In the genomic region with DNA sequence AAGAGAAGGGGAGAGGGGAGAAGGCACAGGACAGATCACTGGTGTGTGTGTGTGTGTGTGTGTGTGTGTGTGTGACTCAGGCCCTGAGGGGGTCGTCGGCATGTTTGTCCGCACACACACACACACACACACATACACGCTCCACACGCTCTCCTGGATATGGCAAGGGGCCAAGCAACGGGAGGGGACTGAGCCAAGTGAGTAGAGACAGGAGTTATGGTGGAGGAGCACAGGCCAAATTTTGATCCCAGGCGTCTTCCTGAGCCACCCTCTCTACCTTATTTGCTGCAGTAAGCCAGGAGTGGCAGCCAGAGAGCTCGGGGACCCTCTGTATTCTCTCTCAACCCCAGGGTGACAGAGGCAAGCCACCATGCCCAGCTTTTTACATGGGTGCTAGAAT, we compare ENCODE assay signal across 12 mouse cellular contexts. TPM values are rescaled to one million over a fixed set of nuclear protein-coding genes. Genes with fewer than 3 reads are reported as not detected.
DNase-seq lines count a peak whose midpoint lies in the region; ATAC-seq and TF ChIP-seq lines count a peak whose summit lies in the region.
"Had no signal": no experiment of that assay in that cellular context is flagged by ENCODE, and none has a peak within 500 bp of the region (broad histone marks: within the 10 kb centered on the region; RNA-seq: fewer than 3 reads in every experiment).

No protein-coding gene starts in this region.

- no peaks in the 10 kb centered on the region for H3K9me3 ChIP-seq in forebrain, embryonic 14.5 days (replicated peaks; ENCODE audit: control insufficient read depth, low read length)
- no peaks in the 10 kb centered on the region for H3K9me3 ChIP-seq in forebrain, embryonic 12.5 days
- H3K9me3 ChIP-seq in liver, embryonic 11.5 days (ENCODE audit: control insufficient read depth, low read length), result no peaks in the 10 kb centered on the region
- no peaks in the 10 kb centered on the region for H3K9me3 ChIP-seq in heart, postnatal 0 days (replicated peaks; ENCODE audit: control insufficient read depth, low read length)
- H3K9me3 ChIP-seq: liver, embryonic 15.5 days had no signal

- H3K4me3 ChIP-seq in forebrain, embryonic 14.5 days (ENCODE audit: low read depth, low read length), result no peak overlapping the region
- H3K4me3 ChIP-seq in forebrain, embryonic 12.5 days (replicated peaks), result no peak overlapping the region
- no peak overlapping the region; the same call in 1 of the 2 replicates for H3K4me3 ChIP-seq in liver, adult 2 months (ENCODE audit: insufficient read depth, low read depth, low read length)
- no peak overlapping the region for H3K4me3 ChIP-seq in liver, embryonic 11.5 days (ENCODE audit: low read depth, low read length)
- peak overlapping the region; percentile 29 for H3K4me3 ChIP-seq in heart, postnatal 0 days (ENCODE audit: low read depth, low read length)
- H3K4me3 ChIP-seq: liver, embryonic 15.5 days had no signal

- no peak overlapping the region for H3K4me2 ChIP-seq in forebrain, embryonic 14.5 days (ENCODE audit: low read length)
- H3K4me2 ChIP-seq in forebrain, embryonic 12.5 days, result no peak overlapping the region
- H3K4me2 ChIP-seq in liver, embryonic 11.5 days, result no peak overlapping the region
- peak overlapping the region; percentile 49 for H3K4me2 ChIP-seq in heart, postnatal 0 days (ENCODE audit: low read depth, low read length)
- H3K4me2 ChIP-seq: liver, embryonic 15.5 days had no signal

- peak; percentile 30 for DNase-seq in forebrain, embryonic 14.5 days (ENCODE audit: low spot score)
- DNase-seq in liver, adult 2 months (ENCODE audit: extremely low read depth, low read depth, low spot score), result peak; percentile 51
- no peak for DNase-seq in liver, embryonic 11.5 days (ENCODE audit: low spot score)
- DNase-seq in heart, postnatal 0 days (ENCODE audit: low spot score), result peak; percentile 25
- DNase-seq in lung, postnatal 14 days, result peak; percentile 47
- no peak for DNase-seq in urinary bladder, postnatal 10 days (ENCODE audit: low spot score)
- DNase-seq in yolk sac, embryonic 10.5 days (ENCODE audit: low spot score), result no peak
- DNase-seq: thymus, adult 18-20 months had no signal

- H3K4me1 ChIP-seq in forebrain, embryonic 14.5 days (ENCODE audit: control insufficient read depth, insufficient read depth, low read length), result no peaks in the 10 kb centered on the region
- H3K4me1 ChIP-seq in forebrain, embryonic 12.5 days, result 0 out of 2 replicates have a peak, but pooled peaks cover 2% of the 10 kb centered on the region
- H3K4me1 ChIP-seq in liver, adult 2 months (ENCODE audit: control insufficient read depth, insufficient read depth, low read length), result peaks cover 57% of the 10 kb centered on the region
- H3K4me1 ChIP-seq in liver, embryonic 11.5 days (replicated peaks; ENCODE audit: control insufficient read depth, insufficient read depth, low read length), result peaks cover 53% of the 10 kb centered on the region
- peaks cover 37% of the 10 kb centered on the region for H3K4me1 ChIP-seq in heart, postnatal 0 days (ENCODE audit: control insufficient read depth, insufficient read depth)

- no peak overlapping the region for H3K27ac ChIP-seq in forebrain, embryonic 14.5 days (ENCODE audit: low read depth, low read length)
- no peak overlapping the region for H3K27ac ChIP-seq in forebrain, embryonic 12.5 days
- peak overlapping the region; percentile 58 for H3K27ac ChIP-seq in liver, adult 2 months (replicated peaks; ENCODE audit: insufficient read depth, low read depth, low read length)
- no peak overlapping the region for H3K27ac ChIP-seq in liver, embryonic 11.5 days (ENCODE audit: low read depth, low read length)
- peak overlapping the region; percentile 76; the same call in 1 of the 2 replicates for H3K27ac ChIP-seq in heart, postnatal 0 days (ENCODE audit: low read depth)
- H3K27ac ChIP-seq: liver, embryonic 15.5 days had no signal

- no peaks in the 10 kb centered on the region for H3K36me3 ChIP-seq in forebrain, embryonic 14.5 days (ENCODE audit: control insufficient read depth, insufficient read depth, low read length)
- no peaks in the 10 kb centered on the region for H3K36me3 ChIP-seq in forebrain, embryonic 12.5 days (replicated peaks)
- H3K36me3 ChIP-seq in liver, adult 2 months (ENCODE audit: control insufficient read depth, insufficient read depth, low read length), result no peaks in the 10 kb centered on the region
- no peaks in the 10 kb centered on the region; the same call in 1 of the 2 replicates for H3K36me3 ChIP-seq in liver, embryonic 11.5 days (ENCODE audit: control insufficient read depth, insufficient read depth, low read length)
- no peaks in the 10 kb centered on the region for H3K36me3 ChIP-seq in heart, postnatal 0 days (replicated peaks; ENCODE audit: control insufficient read depth, insufficient read depth, low read length)

- no peak for TF ChIP-seq POLR2A in liver, adult 2 months (IDR thresholded peaks at IDR 0.05; ENCODE audit: extremely low read depth, insufficient read depth, low read length)

- peaks cover 50% of the 10 kb centered on the region for H3K79me2 ChIP-seq in liver, adult 2 months (ENCODE audit: control insufficient read depth, insufficient read depth, low read length)

- H3K9ac ChIP-seq in forebrain, embryonic 14.5 days (ENCODE audit: low read length), result no peak overlapping the region
- no peak overlapping the region for H3K9ac ChIP-seq in forebrain, embryonic 12.5 days
- peak overlapping the region; percentile 29 for H3K9ac ChIP-seq in liver, adult 2 months (ENCODE audit: low read depth, low read length)
- no peak overlapping the region for H3K9ac ChIP-seq in liver, embryonic 11.5 days (ENCODE audit: low read depth, low read length)
- no peak overlapping the region for H3K9ac ChIP-seq in heart, postnatal 0 days (replicated peaks; ENCODE audit: low read depth, low read length)
- H3K9ac ChIP-seq: liver, embryonic 15.5 days had no signal

- ATAC-seq in forebrain, embryonic 14.5 days, result no peak
- no peak for ATAC-seq in forebrain, embryonic 12.5 days (ENCODE audit: low FRiP score)
- no peak for ATAC-seq in liver, embryonic 11.5 days (replicated peaks; ENCODE audit: low FRiP score)
- ATAC-seq in heart, postnatal 0 days (ENCODE audit: insufficient read depth, low read depth), result no peak
- ATAC-seq: intestine, postnatal 0 days had no signal

- TF ChIP-seq EP300 in heart, postnatal 0 days (IDR thresholded peaks at IDR 0.05; ENCODE audit: low read depth), result no peak

- H3K27me3 ChIP-seq in forebrain, embryonic 14.5 days (replicated peaks; ENCODE audit: control insufficient read depth, insufficient read depth, low read length), result no peaks in the 10 kb centered on the region
- H3K27me3 ChIP-seq in forebrain, embryonic 12.5 days, result no peaks in the 10 kb centered on the region
- H3K27me3 ChIP-seq in liver, adult 2 months (ENCODE audit: control insufficient read depth, insufficient read depth, low read length), result no peaks in the 10 kb centered on the region
- no peaks in the 10 kb centered on the region for H3K27me3 ChIP-seq in liver, embryonic 11.5 days (replicated peaks; ENCODE audit: control insufficient read depth, insufficient read depth, low read length)
- no peaks in the 10 kb centered on the region for H3K27me3 ChIP-seq in heart, postnatal 0 days (ENCODE audit: control insufficient read depth, insufficient read depth, low read length)
- H3K27me3 ChIP-seq: liver, embryonic 15.5 days had no signal

- TF ChIP-seq CTCF in liver, adult 2 months (IDR thresholded peaks at IDR 0.05; ENCODE audit: low read depth, low read length), result no peak
- no peak for TF ChIP-seq CTCF in heart, postnatal 0 days (IDR thresholded peaks at IDR 0.05; ENCODE audit: low read depth)

- WGBS in forebrain, embryonic 14.5 days, result 46% methylated on average over 8 of the region's 8 CpGs
- WGBS in forebrain, embryonic 12.5 days, result 70% methylated on average over 7 of the region's 8 CpGs
- WGBS in liver, adult 2 months, result 11% methylated on average over 8 of the region's 8 CpGs
- WGBS in liver, embryonic 11.5 days, result 83% methylated on average over 8 of the region's 8 CpGs
- 15% methylated on average over 8 of the region's 8 CpGs for whole genome bisulfite sequencing in heart, postnatal 0 days

RNA-seq across cellular contexts. Expression of a gene that starts 12.7 kb away (rescaled TPM):
- 29.5 and 30.6 TPM in 2 replicates for polyA plus RNA-seq in forebrain, embryonic 14.5 days (2014; fragmentation: Nextera tagmentation; extraction: Ambion mirVana)
- polyA plus RNA-seq in forebrain, embryonic 12.5 days (2016; fragmentation: Nextera tagmentation; extraction: Ambion mirVana), result 27.1 and 28.6 TPM in 2 replicates
- 27.7 and 38.9 TPM in 2 replicates for total RNA-seq in liver, adult 2 months (2014; rRNA removed)
- polyA plus RNA-seq in liver, adult 2 months (2012; rRNA removed), result 30.2 and 35.7 TPM in 2 replicates
- polyA plus RNA-seq in liver, embryonic 11.5 days (2014; fragmentation: Nextera tagmentation; extraction: Ambion mirVana), result 66.0 and 66.7 TPM in 2 replicates
- 86.1 and 96.0 TPM in 2 replicates for total RNA-seq in heart, postnatal 0 days (2014; rRNA removed; ENCODE audit: low replicate concordance)
- polyA plus RNA-seq in heart, postnatal 0 days (2015; fragmentation: Nextera tagmentation; extraction: Ambion mirVana), result 42.9 and 43.8 TPM in 2 replicates

RNA-seq across cellular contexts. Expression of a gene that starts 33.6 kb away (rescaled TPM):
- 2.5 and 4.6 TPM in 2 replicates for polyA plus RNA-seq in forebrain, embryonic 14.5 days (2014; fragmentation: Nextera tagmentation; extraction: Ambion mirVana)
- 1.2 and 1.3 TPM in 2 replicates for polyA plus RNA-seq in forebrain, embryonic 12.5 days (2016; fragmentation: Nextera tagmentation; extraction: Ambion mirVana)
- total RNA-seq in liver, adult 2 months (2014; rRNA removed), result not detected in 2 replicates
- polyA plus RNA-seq in liver, adult 2 months (2012; rRNA removed), result not detected in 2 replicates
- 0.31 and 0.45 TPM in 2 replicates for polyA plus RNA-seq in liver, embryonic 11.5 days (2014; fragmentation: Nextera tagmentation; extraction: Ambion mirVana)
- not detected in 2 replicates for total RNA-seq in heart, postnatal 0 days (2014; rRNA removed; ENCODE audit: low replicate concordance)
- 0.26 and 0.54 TPM in 2 replicates for polyA plus RNA-seq in heart, postnatal 0 days (2015; fragmentation: Nextera tagmentation; extraction: Ambion mirVana)
- total RNA-seq: common myeloid progenitor, adult 5-6 weeks had no signal

RNA-seq across cellular contexts. Expression of a gene that starts 36.9 kb away (rescaled TPM):
- polyA plus RNA-seq in forebrain, embryonic 14.5 days (2014; fragmentation: Nextera tagmentation; extraction: Ambion mirVana), result 1.4 and 2.2 TPM in 2 replicates
- 1.2 and 1.4 TPM in 2 replicates for polyA plus RNA-seq in forebrain, embryonic 12.5 days (2016; fragmentation: Nextera tagmentation; extraction: Ambion mirVana)
- total RNA-seq in liver, adult 2 months (2014; rRNA removed), result 0.27 and 0.37 TPM in 2 replicates
- 0.17 and 0.52 TPM in 2 replicates for polyA plus RNA-seq in liver, adult 2 months (2012; rRNA removed)
- 0.84 and 1.3 TPM in 2 replicates for polyA plus RNA-seq in liver, embryonic 11.5 days (2014; fragmentation: Nextera tagmentation; extraction: Ambion mirVana)
- total RNA-seq in heart, postnatal 0 days (2014; rRNA removed; ENCODE audit: low replicate concordance), result 0.39 and 1.6 TPM in 2 replicates
- 3.7 and 4.1 TPM in 2 replicates for polyA plus RNA-seq in heart, postnatal 0 days (2015; fragmentation: Nextera tagmentation; extraction: Ambion mirVana)
- total RNA-seq: common myeloid progenitor, adult 5-6 weeks had no signal

RNA-seq across cellular contexts. Expression of a gene that starts 36.9 kb away (rescaled TPM):
- 19.0 and 25.2 TPM in 2 replicates for polyA plus RNA-seq in forebrain, embryonic 14.5 days (2014; fragmentation: Nextera tagmentation; extraction: Ambion mirVana)
- 38.1 and 39.5 TPM in 2 replicates for polyA plus RNA-seq in forebrain, embryonic 12.5 days (2016; fragmentation: Nextera tagmentation; extraction: Ambion mirVana)
- 7.7 and 9.7 TPM in 2 replicates for total RNA-seq in liver, adult 2 months (2014; rRNA removed)
- 18.6 and 19.1 TPM in 2 replicates for polyA plus RNA-seq in liver, adult 2 months (2012; rRNA removed)
- 24.5 and 30.5 TPM in 2 replicates for polyA plus RNA-seq in liver, embryonic 11.5 days (2014; fragmentation: Nextera tagmentation; extraction: Ambion mirVana)
- total RNA-seq in heart, postnatal 0 days (2014; rRNA removed; ENCODE audit: low replicate concordance), result 6.5 and 11.4 TPM in 2 replicates
- 11.7 TPM in 2 replicates for polyA plus RNA-seq in heart, postnatal 0 days (2015; fragmentation: Nextera tagmentation; extraction: Ambion mirVana)

RNA-seq across cellular contexts. Expression of a gene that starts 53.6 kb away (rescaled TPM):
- polyA plus RNA-seq in forebrain, embryonic 14.5 days (2014; fragmentation: Nextera tagmentation; extraction: Ambion mirVana), result 49.1 and 58.8 TPM in 2 replicates
- 47.3 and 50.0 TPM in 2 replicates for polyA plus RNA-seq in forebrain, embryonic 12.5 days (2016; fragmentation: Nextera tagmentation; extraction: Ambion mirVana)
- 12.3 and 19.3 TPM in 2 replicates for total RNA-seq in liver, adult 2 months (2014; rRNA removed)
- polyA plus RNA-seq in liver, adult 2 months (2012; rRNA removed), result 26.3 and 30.0 TPM in 2 replicates
- polyA plus RNA-seq in liver, embryonic 11.5 days (2014; fragmentation: Nextera tagmentation; extraction: Ambion mirVana), result 35.3 and 36.5 TPM in 2 replicates
- total RNA-seq in heart, postnatal 0 days (2014; rRNA removed; ENCODE audit: low replicate concordance), result 57.9 and 65.2 TPM in 2 replicates
- polyA plus RNA-seq in heart, postnatal 0 days (2015; fragmentation: Nextera tagmentation; extraction: Ambion mirVana), result 14.1 and 18.2 TPM in 2 replicates

Comparison
In these comparisons a context has a peak if more than half of its experiments do, and no peak if none do; other contexts are left out.
1. DNase-seq: peak in forebrain, embryonic 14.5 days (single experiment), liver, adult 2 months (single experiment), heart, postnatal 0 days (single experiment) and lung, postnatal 14 days (single experiment); none in liver, embryonic 11.5 days (single experiment), urinary bladder, postnatal 10 days (single experiment) and yolk sac, embryonic 10.5 days (single experiment).
2. H3K27ac ChIP-seq: peak in liver, adult 2 months (single experiment) and heart, postnatal 0 days (single experiment); none in forebrain, embryonic 14.5 days (single experiment), forebrain, embryonic 12.5 days (single experiment) and liver, embryonic 11.5 days (single experiment).